Mouse (Mus musculus): ENCODE data around the gene Ppfia3.
A peak's percentile ranks its signal among the peaks of the same experiment; 100 is the strongest.
"Not testable (repeated sequence)": the region's sequence is repeated elsewhere in the genome, so short reads cannot be mapped to it uniquely, and the experiment has no call there.

Ppfia3 gene

DNA sequence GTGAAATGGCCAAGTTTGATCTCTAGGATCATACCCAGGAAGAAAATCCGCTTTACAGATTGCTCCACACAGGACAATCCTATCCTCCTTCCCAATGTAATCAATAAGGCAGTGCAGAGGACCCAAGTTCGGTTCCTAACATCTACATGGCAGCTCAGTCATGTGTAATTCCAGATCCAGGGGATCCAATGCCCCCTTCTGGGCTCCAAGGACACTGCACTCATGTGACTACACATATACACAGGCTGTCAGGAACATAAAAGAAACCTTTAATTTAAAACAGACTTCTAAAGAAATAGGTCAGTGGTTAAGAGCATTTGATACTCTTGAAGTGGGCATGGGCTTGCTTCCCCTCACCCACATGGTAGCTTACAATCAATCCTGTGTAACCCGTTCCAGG, 19.3 kb upstream of the Ppfia3 start:
- DNase-seq (ENCODE audit: low spot score): no peak

- no peak for DNase-seq (ENCODE audit: low spot score)
These were observed 9.2 kb upstream of the Ppfia3 start for GRCm38 (mm10) chr7:45376057-45376456.

GRCm38 (mm10) chr7:45374620-45375019, 7.8 kb upstream of the Ppfia3 start:
- no peak for DNase-seq (ENCODE audit: low spot score)

DNA sequence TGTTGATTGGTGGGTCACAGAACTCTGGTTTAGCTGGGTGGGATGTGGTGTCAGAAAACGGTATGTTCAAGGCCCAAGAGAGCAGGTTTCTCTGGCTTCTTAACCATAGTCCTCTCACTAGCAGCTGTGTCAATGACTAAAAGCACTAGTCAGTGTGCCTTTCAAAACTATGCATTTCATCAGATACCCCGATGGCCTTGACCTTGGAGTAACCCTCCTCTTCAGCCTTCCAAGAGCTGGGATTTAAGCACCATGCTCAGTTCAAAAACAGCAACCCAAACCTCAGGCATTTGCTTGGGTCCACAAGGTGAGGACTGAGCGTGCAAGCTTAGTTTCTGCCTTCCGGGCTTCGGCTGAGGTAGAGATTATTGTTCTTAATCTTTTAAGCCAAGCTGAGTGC, 5.6 kb upstream of the Ppfia3 start:
- DNase-seq (ENCODE audit: low spot score): no peak

- DNase-seq (ENCODE audit: low spot score): peak; percentile 95
These were observed 3.9 kb upstream of the Ppfia3 start, which contains the start of gene Lin7b for GRCm38 (mm10) chr7:45370475-45371311. Gene Lin7b, minus strand, starts transcription at chr7:45370583.

- no peak for DNase-seq (ENCODE audit: low spot score)
These were observed 3.1 kb upstream of the Ppfia3 start for GRCm38 (mm10) chr7:45369836-45370474.

GRCm38 (mm10) chr7:45369022-45369745, 2.4 kb upstream of the Ppfia3 start:
- DNase-seq (ENCODE audit: low spot score): no peak

- no peak for DNase-seq (ENCODE audit: low spot score)
These were observed 1.4 kb upstream of the Ppfia3 start for GRCm38 (mm10) chr7:45368178-45368577.

GRCm38 (mm10) chr7:45367020-45367880, 431 bp upstream of the Ppfia3 start:
- DNase-seq (ENCODE audit: low spot score): peak; percentile 97

GRCm38 (mm10) chr7:45365742-45366651, 822 bp downstream of the Ppfia3 start:
- peak; percentile 51 for DNase-seq (ENCODE audit: low spot score)

DNA sequence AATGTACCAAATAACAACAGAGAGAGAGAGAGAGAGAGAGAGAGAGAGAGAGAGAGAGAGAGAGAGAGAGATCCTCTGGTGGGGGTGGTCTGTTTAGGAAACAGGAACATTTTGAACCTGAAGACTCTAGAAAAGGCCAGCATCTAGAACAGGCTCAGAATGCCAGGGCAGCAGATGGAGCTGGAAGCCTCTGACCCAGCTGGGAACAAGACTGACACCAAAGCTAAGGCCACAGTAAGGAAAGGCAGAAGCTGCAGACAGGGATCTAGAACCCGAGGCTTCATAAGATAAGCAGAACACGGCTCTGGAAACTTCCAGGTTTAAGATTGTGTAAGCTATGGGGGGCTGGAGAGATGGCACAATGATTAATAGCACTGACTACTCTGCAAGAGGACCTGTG, 2.8 kb downstream of the Ppfia3 start:
- DNase-seq (ENCODE audit: low spot score): no peak

DNA sequence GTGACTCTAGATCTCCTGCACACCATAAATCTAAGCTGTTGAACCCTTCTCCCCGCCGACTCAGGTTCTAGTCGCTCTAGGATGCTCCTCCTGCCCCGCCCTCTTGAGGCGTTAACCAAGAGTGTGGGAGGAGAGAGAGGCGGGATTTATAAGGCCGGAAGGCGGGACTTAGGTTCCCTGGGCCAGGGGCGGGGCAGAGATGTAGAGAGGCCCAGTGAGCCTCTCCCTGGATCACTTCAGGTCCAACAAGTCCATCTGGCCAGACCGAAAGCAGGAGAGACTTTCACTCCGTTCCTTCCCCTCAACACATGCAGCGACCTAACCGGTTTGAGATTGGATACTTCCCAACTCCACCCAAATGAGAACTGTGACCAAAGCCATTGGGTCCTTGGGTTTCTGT, 4.0 kb downstream of the Ppfia3 start:
- no peak for DNase-seq (ENCODE audit: low spot score)

DNA sequence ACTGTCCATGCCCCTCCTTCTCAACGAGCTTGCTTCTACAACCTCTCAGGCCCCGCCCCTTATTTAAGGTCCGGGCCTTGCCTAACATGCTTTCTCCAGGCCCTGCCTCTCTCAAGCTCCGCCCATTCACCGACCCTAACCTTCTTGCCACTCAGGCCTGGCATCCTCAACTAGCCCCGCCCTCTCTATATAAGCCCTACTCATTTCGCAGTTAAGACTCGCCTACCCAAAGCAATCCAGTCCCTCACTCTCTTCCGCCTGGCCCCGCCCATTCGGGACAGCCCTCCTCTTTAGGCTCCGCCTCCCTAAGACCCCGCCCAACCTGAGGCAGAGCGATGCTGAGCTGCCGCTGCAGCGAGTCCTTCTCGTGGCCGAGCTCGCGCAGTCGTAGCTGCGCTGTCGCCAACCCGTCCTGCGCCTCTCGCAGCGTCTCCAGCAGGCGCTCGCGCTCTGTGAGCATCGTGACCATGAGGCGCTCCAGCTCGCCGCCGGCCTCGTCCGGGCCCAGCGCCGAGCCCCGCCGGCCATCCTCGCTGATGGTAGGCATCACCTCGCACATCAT, 5.5 kb downstream of the Ppfia3 start:
- DNase-seq (ENCODE audit: low spot score): peak; percentile 79

- no peak for DNase-seq (ENCODE audit: low spot score)
These were observed 6.3 kb downstream of the Ppfia3 start for GRCm38 (mm10) chr7:45360404-45361125.

DNA sequence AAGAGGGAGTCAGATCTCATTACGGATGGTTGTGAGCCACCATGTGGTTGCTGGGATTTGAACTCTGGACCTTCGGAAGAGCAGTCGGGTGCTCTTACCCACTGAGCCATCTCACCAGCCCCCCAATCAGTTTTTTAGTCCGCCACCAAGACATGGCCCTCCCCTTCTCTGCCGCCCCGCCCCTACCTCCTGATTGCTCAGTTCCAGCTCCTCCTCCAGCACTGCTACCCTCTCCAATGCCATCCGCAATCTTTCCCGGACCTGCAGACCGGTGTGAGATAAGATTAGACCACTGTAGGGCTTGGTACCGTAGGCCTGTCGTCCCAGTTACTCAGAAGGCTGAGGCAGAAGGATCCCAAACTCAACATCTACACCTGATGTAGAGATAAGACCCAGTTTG, 7.7 kb downstream of the Ppfia3 start:
- not testable (repeated sequence) for DNase-seq (ENCODE audit: low spot score)

GRCm38 (mm10) chr7:45356087-45356486, 10.7 kb downstream of the Ppfia3 start:
- no peak for DNase-seq (ENCODE audit: low spot score)

DNA sequence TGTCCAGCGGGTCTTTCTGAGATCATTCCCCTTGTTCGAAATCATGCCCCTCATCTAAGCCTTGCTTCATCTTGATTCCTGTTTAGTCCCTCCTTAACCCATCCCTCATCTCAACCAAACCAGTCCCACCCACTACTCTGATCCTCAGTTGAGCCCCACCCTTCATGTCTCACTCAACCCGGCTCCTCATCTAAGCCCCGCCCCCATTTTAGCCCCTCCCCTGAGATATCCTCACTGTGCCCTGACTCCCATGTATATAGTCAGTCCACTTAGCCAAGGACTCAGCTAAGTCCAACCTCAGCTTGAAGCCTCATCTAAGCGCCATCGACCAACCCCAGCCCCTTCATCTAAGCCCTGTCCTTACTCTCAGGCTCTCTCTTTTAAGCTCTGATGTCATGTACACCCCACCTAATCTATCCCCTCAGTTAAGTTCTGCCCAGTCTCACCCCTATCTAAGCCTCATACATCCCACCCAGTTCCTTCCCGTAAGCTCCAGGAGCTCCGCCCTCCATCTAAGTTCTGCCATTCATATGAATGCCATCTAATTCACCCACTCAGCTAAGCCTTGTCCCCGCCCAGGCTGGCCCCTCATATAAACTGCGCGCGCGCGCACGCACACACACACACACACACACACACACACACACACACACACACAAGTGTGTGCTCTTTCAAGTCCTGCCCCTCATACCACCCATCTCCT, 11.3 kb downstream of the Ppfia3 start:
- no peak for DNase-seq (ENCODE audit: low spot score)

DNA sequence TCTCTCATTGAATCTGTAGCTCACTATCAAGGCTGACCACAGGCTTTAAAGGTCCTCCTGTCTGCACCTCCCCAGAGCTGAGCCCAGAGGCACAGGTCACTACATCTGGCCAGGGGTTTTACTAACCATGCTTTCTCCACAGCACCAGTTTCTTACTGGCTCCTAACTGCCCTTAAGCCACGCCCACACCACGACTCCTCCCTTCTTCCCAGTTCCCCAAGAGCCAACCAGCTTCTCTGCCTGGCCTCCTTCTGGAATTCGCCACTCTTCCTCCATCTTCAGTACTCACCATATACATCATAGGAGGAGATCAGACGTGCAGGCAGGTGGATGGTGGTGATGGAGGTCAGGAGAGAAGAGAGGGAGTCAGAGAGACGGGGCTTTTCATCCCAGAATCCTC, 13.8 kb downstream of the Ppfia3 start:
- DNase-seq (ENCODE audit: low spot score): no peak

GRCm38 (mm10) chr7:45346905-45347304, 19.9 kb downstream of the Ppfia3 start:
- DNase-seq (ENCODE audit: low spot score): no peak

All from yolk sac, embryonic 10.5 days (tissue).